Mouse (Mus musculus) bone marrow macrophage, adult 2 months (primary cell): ENCODE measurements around the gene 1810049J17Rik.

ENCODE experiments used
- CTCF ChIP-seq: IDR thresholded peaks from 2 replicates; pipeline ENCODE4 v1.5.1; 2012; ENCODE audit warnings: low read depth, mild to moderate bottlenecking, low read length, moderate library complexity
- POLR2A ChIP-seq: IDR thresholded peaks from 2 replicates; pipeline ENCODE4 v1.6.1; 2012; ENCODE audit warnings: mild to moderate bottlenecking, low read depth, low read length, borderline replicate concordance

DNA sequence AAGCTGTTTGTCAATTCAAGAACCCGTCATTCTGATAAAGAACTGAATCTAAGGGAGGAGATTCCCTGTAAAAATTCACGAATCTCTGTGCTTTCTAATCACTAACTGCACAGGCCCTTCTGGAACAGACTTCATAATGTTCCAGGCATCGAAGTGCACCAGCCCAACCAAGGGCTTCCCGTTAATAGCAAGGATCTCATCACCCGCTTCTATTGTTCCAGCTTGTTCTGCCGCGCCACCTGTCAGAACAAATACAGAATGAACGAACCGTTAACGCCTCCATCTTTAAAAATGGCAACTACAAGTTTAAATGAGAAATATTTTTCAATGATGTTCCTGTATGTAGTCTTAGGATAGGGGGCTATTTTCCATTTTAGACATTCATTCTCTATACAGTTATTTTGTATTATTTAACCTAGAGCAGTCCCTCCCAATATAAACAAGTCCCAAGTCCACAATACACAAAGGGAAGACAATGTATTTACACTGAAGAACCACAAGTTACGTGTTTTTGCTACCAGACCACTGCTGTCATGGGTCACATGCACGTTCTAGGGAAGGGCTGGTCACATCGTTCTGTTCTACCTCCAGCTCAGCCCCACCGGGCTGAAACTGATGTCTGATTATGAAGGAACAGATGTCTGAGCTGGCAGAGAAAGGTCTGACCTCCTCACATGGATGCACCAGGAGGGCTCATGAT is 40.5 kb upstream of the 1810049J17Rik start:
- no peak for TF ChIP-seq CTCF
- TF ChIP-seq POLR2A, result no peak
